Mouse (Mus musculus) intestine, postnatal 0 days (tissue): Measurements from ENCODE around the gene Sdccag8. TPM values are rescaled to one million over a fixed set of nuclear protein-coding genes. Genes with fewer than 3 reads are reported as not detected.

Experiments used
- ATAC-seq: fragments of 200-750 bp; cut with Nextera tagmentation; 2 replicates; pipeline ENCODE4 v1.8.0; 2017; ENCODE audit warnings: mild to moderate bottlenecking, moderate TSS enrichment, moderate library complexity
- H3K27ac ChIP-seq: fragments of 300-500 bp; sonication (generic); 2 replicates; pipeline ENCODE4 v1.5.1; 2014; ENCODE audit warnings: mild to moderate bottlenecking, low read depth, low read length, moderate library complexity
- H3K27me3 ChIP-seq: fragments of 300-500 bp; sonication (generic); replicated peaks from 2 replicates; pipeline ENCODE4 v1.6.1; 2014; ENCODE audit warnings: low read length, mixed read lengths; ENCODE audit not compliant: control insufficient read depth, insufficient read depth
- H3K36me3 ChIP-seq: fragments of 300-500 bp; sonication (generic); 2 replicates; pipeline ENCODE4 v1.6.1; 2014; ENCODE audit warnings: mild to moderate bottlenecking, moderate library complexity; ENCODE audit not compliant: control insufficient read depth, insufficient read depth
- H3K4me1 ChIP-seq: fragments of 300-500 bp; sonication (generic); replicated peaks from 2 replicates; pipeline ENCODE4 v1.6.1; 2014; ENCODE audit warnings: antibody characterized with exemption, low read length, mixed read lengths; ENCODE audit not compliant: control insufficient read depth, insufficient read depth
- H3K4me2 ChIP-seq: fragments of 300-500 bp; sonication (generic); replicated peaks from 2 replicates; pipeline ENCODE4 v1.6.1; 2014; ENCODE audit warnings: low read depth, mild to moderate bottlenecking, moderate library complexity
- H3K4me3 ChIP-seq: fragments of 300-500 bp; sonication (generic); 2 replicates; pipeline ENCODE4 v1.5.1; 2014; ENCODE audit warnings: low read depth, low read length
- H3K9ac ChIP-seq: fragments of 300-500 bp; sonication (generic); 2 replicates; pipeline ENCODE4 v1.6.1; 2014; ENCODE audit warnings: mild to moderate bottlenecking, low read depth, low read length
- H3K9me3 ChIP-seq: fragments of 300-500 bp; sonication (generic); 2 replicates; pipeline ENCODE4 v1.6.1; 2016; ENCODE audit warnings: mixed run types; ENCODE audit not compliant: control insufficient read depth
- CTCF ChIP-seq: sonication (generic); IDR thresholded peaks from 2 replicates; pipeline ENCODE4 v1.5.1; 2016; ENCODE audit warnings: low read depth, mild to moderate bottlenecking, control low read depth, antibody characterized with exemption, moderate library complexity
- WGBS: fragments of 180-500 bp; shearing (Covaris S2); extraction: QIAGEN DNeasy Blood & Tissue Kit; methylation state at CpG from one replicate; pipeline ENCODE4 v1.1.7; 2014; 5-methylcytosine and 5-hydroxymethylcytosine counted together
- polyA plus RNA-seq: library from polyadenylated mRNA; unstranded; fragments of >200 nt; fragmentation: Nextera tagmentation; extraction: Ambion mirVana; gene quantifications from 2 replicates; pipeline ENCODE4 v1.2.1, GENCODE M21; 2015

Gene Sdccag8
- polyA plus RNA-seq, 1 experiment from 2014 or later, result 55.1 TPM

DNA sequence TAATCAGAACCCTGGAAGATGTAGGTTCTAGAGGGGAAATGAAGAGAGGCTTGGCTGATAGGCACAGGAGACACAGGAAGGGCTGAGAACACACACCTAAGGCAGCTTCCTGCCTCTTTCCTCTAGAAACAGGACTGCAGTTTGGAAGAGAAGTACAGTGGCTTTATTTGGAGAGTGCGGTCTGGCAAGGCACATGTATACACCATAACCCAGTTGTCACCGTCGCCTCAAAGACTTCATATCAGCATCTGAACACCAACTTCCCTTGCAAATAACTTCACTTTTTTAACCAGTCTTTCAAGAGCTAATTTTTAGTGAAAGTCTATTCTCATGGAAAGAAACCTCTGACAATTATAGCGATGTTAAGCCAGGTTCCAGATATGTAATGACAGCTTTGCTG lies 177.0 kb downstream of the Sdccag8 start:
- WGBS, result 92% methylated on average over 4 of the region's 4 CpGs
- no peak for ATAC-seq

DNA sequence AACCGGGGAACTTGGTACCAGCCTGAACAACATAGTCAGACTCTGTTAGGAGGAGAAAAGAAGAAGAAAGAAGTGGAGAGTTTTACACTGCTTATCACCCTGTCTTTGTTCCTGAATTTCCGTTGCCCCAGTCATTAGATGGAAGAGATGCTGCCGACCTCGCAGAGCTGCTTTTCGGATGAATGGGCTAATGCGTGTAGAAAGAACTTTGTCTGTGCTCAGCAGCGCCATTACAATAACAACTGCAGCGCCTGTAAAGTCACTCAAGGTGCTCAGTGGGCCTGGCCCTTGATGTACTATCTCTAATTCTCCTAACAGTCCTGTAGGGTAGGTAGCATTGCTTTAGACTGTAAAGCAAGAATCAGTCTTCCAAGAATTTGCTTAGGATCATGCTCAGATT lies 178.1 kb downstream of the Sdccag8 start:
- no peak overlapping the region for H3K9ac ChIP-seq
- H3K4me3 ChIP-seq, result no peak overlapping the region
- no peaks in the 10 kb centered on the region for H3K27me3 ChIP-seq
- 91% methylated on average over 8 of the region's 8 CpGs for WGBS
- 0 out of 2 replicates have a peak, but pooled peaks cover 9% of the 10 kb centered on the region for H3K4me1 ChIP-seq
- H3K27ac ChIP-seq, result no peak overlapping the region
- TF ChIP-seq CTCF, result no peak
- no peaks in the 10 kb centered on the region for H3K36me3 ChIP-seq
- H3K4me2 ChIP-seq, result no peak overlapping the region
- no peak for ATAC-seq
- no peaks in the 10 kb centered on the region for H3K9me3 ChIP-seq

More for the DNA sequence above, 177.0 kb downstream of the Sdccag8 start:
- Histone ChIP-seq H3K27ac (no peak overlapping the region), H3K4me2 (no peak overlapping the region), H3K27me3 (no peaks in the 10 kb centered on the region), H3K9ac (no peak overlapping the region), H3K4me1 (0 out of 2 replicates have a peak, but pooled peaks cover 8% of the 10 kb centered on the region), H3K9me3 (no peaks in the 10 kb centered on the region), H3K4me3 (no peak overlapping the region), H3K36me3 (no peaks in the 10 kb centered on the region)
- TF ChIP-seq CTCF, result no peak

DNA sequence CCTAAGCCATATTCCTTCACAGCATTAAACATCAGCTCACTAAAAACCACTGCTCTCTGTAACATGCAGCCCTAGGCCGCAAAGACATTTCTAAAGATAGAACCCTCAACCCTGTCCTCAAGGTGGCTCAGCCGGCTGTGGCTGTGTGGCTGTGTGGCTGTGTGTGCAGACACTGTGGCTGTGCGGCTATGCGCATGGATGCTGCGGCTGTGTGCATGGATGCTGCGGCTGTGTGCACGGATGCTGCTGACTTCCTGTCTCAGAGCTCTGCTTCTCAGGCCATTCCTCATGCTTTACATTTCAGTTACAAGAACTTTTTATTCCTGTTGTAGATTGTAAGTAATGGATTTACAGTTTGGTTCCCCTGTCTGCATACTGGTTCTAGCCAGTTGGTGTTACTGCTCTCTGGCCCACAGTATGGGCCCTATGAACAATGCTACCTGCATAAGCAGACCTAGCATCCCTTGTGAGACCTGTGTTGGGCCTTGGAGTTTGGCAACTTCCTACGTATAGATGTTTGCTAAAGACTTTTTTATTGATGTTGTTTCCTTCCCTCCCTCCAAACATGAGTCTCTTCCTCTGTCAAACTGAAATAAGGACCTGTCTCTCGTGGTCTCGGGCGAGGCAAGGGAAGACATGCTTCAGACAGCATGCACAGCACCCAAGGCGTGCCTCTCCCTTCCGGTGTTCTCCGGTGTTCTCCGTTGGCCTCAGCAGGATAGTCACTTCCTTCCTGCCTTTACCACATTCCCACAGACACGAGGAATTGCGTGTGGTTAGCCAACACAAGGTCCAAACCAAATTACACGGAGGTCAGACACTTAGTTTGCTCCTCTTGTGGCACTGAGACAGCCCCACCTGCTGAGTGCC lies 178.9 kb downstream of the Sdccag8 start:
- H3K27me3 ChIP-seq, result no peaks in the 10 kb centered on the region
- no peak for ATAC-seq
- 80% methylated on average over 18 of the region's 18 CpGs for WGBS
- H3K4me2 ChIP-seq, result no peak overlapping the region
- no peak overlapping the region for H3K9ac ChIP-seq
- TF ChIP-seq CTCF, result no peak
- no peak overlapping the region for H3K27ac ChIP-seq
- H3K9me3 ChIP-seq, result no peaks in the 10 kb centered on the region
- no peaks in the 10 kb centered on the region for H3K36me3 ChIP-seq
- no peak overlapping the region for H3K4me3 ChIP-seq
- 0 out of 2 replicates have a peak, but pooled peaks cover 9% of the 10 kb centered on the region for H3K4me1 ChIP-seq

DNA sequence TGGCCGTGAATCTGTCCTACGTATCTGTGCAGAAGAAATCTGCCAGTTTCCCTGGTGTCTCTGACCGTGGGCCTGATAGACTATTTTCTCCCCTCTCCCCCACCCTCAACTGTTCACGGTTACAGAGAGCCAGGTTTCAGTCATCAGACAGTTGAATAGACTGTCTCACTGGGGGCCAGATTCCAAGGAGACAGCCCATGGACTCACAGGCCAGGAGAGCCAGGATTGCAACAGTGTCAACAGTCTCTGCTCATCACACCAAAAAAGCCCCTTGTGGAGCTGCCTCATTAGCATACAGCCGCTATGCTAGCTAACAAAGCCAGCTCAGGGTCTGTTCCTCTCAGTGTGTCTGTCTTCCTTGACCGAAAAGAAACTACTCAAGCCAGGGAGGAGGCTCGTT lies 179.6 kb downstream of the Sdccag8 start:
- no peak for TF ChIP-seq CTCF
- no peaks in the 10 kb centered on the region for H3K9me3 ChIP-seq
- no peaks in the 10 kb centered on the region for H3K36me3 ChIP-seq
- H3K4me1 ChIP-seq, result 0 out of 2 replicates have a peak, but pooled peaks cover 9% of the 10 kb centered on the region
- no peak overlapping the region for H3K27ac ChIP-seq
- no peak overlapping the region for H3K4me2 ChIP-seq
- ATAC-seq, result no peak
- no peaks in the 10 kb centered on the region for H3K27me3 ChIP-seq
- 78% methylated on average over 7 of the region's 7 CpGs for WGBS
- no peak overlapping the region for H3K9ac ChIP-seq
- no peak overlapping the region for H3K4me3 ChIP-seq

DNA sequence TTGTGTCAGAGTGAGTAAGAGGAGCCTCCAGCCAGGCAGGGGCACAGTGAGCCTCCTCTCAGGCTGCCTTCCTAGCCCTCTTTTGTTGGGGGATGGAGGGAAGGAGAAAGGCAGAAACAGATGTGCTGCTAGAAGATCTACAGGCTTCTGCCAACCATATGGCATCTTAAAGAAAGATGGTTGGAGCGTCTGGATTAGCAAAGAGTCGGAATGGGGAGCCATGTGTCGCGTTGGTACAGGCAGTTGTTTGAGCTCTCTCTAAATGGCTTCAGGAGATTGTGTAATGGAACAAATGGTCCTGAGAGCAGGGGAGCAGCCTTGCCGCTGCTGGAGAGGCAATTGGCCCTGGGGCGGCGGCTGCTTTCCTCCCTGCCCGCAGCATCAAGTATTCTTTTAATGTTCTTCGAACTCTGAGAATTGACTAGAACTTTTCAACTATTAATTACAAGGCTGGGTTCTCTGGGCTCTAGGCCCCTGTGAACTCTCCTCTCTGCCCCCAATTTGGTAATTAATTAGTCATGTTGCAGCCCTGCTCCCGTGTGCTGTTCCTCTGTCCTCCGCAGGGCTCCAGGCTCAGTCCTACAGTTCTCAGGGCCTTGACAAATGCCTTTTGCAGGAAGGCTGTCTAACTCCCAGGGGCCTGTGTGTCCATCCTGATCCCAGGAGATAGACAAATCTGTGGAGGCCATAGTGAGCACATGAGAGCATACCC lies 180.4 kb downstream of the Sdccag8 start:
- no peak for TF ChIP-seq CTCF
- Histone ChIP-seq H3K9ac (no peak overlapping the region), H3K27me3 (no peaks in the 10 kb centered on the region), H3K27ac (no peak overlapping the region), H3K4me1 (0 out of 2 replicates have a peak, but pooled peaks cover 9% of the 10 kb centered on the region), H3K4me2 (no peak overlapping the region), H3K9me3 (no peaks in the 10 kb centered on the region), H3K4me3 (no peak overlapping the region), H3K36me3 (no peaks in the 10 kb centered on the region)
- no peak for ATAC-seq
- 61% methylated on average over 11 of the region's 11 CpGs for WGBS

DNA sequence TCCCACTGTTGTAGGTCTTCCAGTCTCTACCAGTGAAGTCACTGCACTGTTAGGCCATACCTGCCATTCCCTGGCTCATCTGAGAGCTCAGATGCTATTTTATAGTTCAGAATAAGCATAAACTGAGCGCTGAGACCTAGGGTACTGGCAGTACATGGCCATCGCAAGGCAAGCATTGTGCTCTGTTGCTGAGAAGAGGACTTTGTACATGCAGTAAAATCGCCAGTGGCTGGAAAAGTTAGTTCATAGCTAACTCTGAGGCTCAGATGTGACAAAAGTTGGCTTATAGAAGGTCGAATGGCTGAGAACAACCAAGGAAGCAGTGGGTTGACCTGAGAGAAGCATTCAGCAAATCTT lies 180.9 kb downstream of the Sdccag8 start:
- no peaks in the 10 kb centered on the region for H3K9me3 ChIP-seq
- no peaks in the 10 kb centered on the region for H3K27me3 ChIP-seq
- no peaks in the 10 kb centered on the region for H3K36me3 ChIP-seq
- 0 out of 2 replicates have a peak, but pooled peaks cover 9% of the 10 kb centered on the region for H3K4me1 ChIP-seq
- H3K9ac ChIP-seq, result no peak overlapping the region
- ATAC-seq, result peak; percentile 52
- 47% methylated on average over 4 of the region's 4 CpGs for WGBS
- H3K27ac ChIP-seq, result peak overlapping the region; percentile 36; the same call in 1 of the 2 replicates
- no peak overlapping the region for H3K4me3 ChIP-seq
- no peak overlapping the region for H3K4me2 ChIP-seq
- TF ChIP-seq CTCF, result no peak
